Mouse (Mus musculus): Measurements from ENCODE around the gene Mrrf.

GRCm38 (mm10) chr2:36089190-36089589, 47.0 kb upstream of the Mrrf start:
- no peak for TF ChIP-seq ZC3H11A (IDR thresholded peaks at IDR 0.05; ENCODE audit: borderline replicate concordance, low read depth, low read length)
- no peak for TF ChIP-seq HCFC1 (IDR thresholded peaks at IDR 0.05; ENCODE audit: borderline replicate concordance, insufficient read depth, low read length)
